Mouse (Mus musculus): ENCODE measurements around the gene Thap4. TPM values are rescaled to one million over a fixed set of nuclear protein-coding genes. Genes with fewer than 3 reads are reported as not detected.
A peak's percentile ranks its signal among the peaks of the same experiment; 100 is the strongest.

The Thap4 gene
- polyA plus RNA-seq (2012; rRNA removed): 34.2 and 37.1 TPM in 2 replicates

DNA sequence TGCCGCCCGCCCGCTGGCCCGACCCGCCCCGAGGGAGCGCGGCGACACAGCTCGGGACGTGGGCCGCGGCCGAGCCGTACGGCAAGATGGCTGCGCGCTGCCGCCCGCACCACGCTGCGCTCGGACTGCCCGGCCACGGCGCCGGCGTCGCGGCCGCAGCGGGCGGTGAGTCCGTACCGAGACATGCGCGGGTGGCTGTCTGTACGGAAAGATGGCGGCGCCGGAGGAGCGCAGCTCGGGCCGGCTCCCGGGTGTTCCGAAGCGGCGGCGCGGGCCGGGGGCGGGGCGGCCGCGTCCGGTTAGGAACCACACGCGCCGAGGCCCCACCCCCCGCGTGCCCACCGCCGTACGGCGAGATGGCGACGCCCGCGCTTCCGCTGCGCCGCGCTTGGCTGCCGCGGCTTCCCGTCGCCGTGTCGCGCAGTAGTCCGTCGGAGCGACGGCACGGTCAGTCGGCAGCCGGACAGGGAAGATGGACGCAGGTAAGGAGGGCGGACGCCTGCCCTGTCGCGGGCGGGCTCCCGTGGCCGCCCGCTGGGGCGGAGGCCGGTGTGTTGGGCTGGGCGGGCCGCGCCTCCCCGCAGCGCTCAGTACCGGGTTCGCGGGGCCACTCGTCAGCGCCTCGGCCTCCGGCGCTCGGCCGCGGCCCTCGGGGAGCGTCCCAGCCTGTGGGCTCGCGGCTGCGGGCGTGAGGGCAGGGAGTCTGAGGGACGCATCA lies at the start of gene Thap4:
Thap4 (minus strand) TSS at position 292 of the 718 bp plus-strand sequence.
- peak; percentile 46; the same call in 1 of the 2 replicates for TF ChIP-seq POLR2A (IDR thresholded peaks at IDR 0.05; ENCODE audit: extremely low read depth, insufficient read depth, low read length)
- TF ChIP-seq CTCF (IDR thresholded peaks at IDR 0.05; ENCODE audit: extremely low read depth, insufficient read depth, low read length): no peak
- H3K27ac ChIP-seq (ENCODE audit: insufficient read depth, low read length): peak within 1 kb of the TSS; percentile 51; the same call in 1 of the 2 replicates
- H3K4me1 ChIP-seq (ENCODE audit: control insufficient read depth, insufficient read depth, low read length): peaks cover 2% of the 10 kb centered on the region
- H3K4me3 ChIP-seq (ENCODE audit: insufficient read depth, low read length): peak within 1 kb of the TSS; percentile 95

GRCm38 (mm10) chr1:93803556-93804507 lies 49.2 kb upstream of the Thap4 start, which contains the start of gene Ing5:
Gene Ing5, plus strand, starts transcription at chr1:93803965.
- no peaks in the 10 kb centered on the region for H3K4me1 ChIP-seq (ENCODE audit: control insufficient read depth, insufficient read depth, low read length)
- 0 out of 2 replicates have a peak within 1 kb of the TSS, but pooled peaks have one; percentile 41 for H3K27ac ChIP-seq (ENCODE audit: insufficient read depth, low read length)
- H3K4me3 ChIP-seq (ENCODE audit: insufficient read depth, low read length): peak within 1 kb of the TSS; percentile 50
- TF ChIP-seq POLR2A (IDR thresholded peaks at IDR 0.05; ENCODE audit: extremely low read depth, insufficient read depth, low read length) (peak; percentile 56; the same call in 1 of the 2 replicates), CTCF (IDR thresholded peaks at IDR 0.05; ENCODE audit: extremely low read depth, insufficient read depth, low read length) (peak; percentile 84)

GRCm38 (mm10) chr1:93802771-93803170 lies 48.1 kb upstream of the Thap4 start:
- no peak overlapping the region; the same call in 1 of the 2 replicates for H3K4me3 ChIP-seq (ENCODE audit: insufficient read depth, low read length)
- TF ChIP-seq POLR2A (IDR thresholded peaks at IDR 0.05; ENCODE audit: extremely low read depth, insufficient read depth, low read length): no peak
- TF ChIP-seq CTCF (IDR thresholded peaks at IDR 0.05; ENCODE audit: extremely low read depth, insufficient read depth, low read length): no peak
- H3K27ac ChIP-seq (ENCODE audit: insufficient read depth, low read length): no peak overlapping the region
- no peaks in the 10 kb centered on the region for H3K4me1 ChIP-seq (ENCODE audit: control insufficient read depth, insufficient read depth, low read length)

GRCm38 (mm10) chr1:93801741-93802238 lies 47.1 kb upstream of the Thap4 start, which contains the start of gene Dtymk:
Gene Dtymk, minus strand, starts transcription at chr1:93801934.
- H3K4me3 ChIP-seq (ENCODE audit: insufficient read depth, low read length): peak within 1 kb of the TSS; percentile 65
- TF ChIP-seq CTCF (IDR thresholded peaks at IDR 0.05; ENCODE audit: extremely low read depth, insufficient read depth, low read length) (peak; percentile 20; the same call in 1 of the 2 replicates), POLR2A (IDR thresholded peaks at IDR 0.05; ENCODE audit: extremely low read depth, insufficient read depth, low read length) (0 out of 2 replicates have a peak, but pooled peaks have one; percentile 35)
- H3K4me1 ChIP-seq (ENCODE audit: control insufficient read depth, insufficient read depth, low read length): no peaks in the 10 kb centered on the region
- H3K27ac ChIP-seq (ENCODE audit: insufficient read depth, low read length): 0 out of 2 replicates have a peak within 1 kb of the TSS, but pooled peaks have one; percentile 4

DNA sequence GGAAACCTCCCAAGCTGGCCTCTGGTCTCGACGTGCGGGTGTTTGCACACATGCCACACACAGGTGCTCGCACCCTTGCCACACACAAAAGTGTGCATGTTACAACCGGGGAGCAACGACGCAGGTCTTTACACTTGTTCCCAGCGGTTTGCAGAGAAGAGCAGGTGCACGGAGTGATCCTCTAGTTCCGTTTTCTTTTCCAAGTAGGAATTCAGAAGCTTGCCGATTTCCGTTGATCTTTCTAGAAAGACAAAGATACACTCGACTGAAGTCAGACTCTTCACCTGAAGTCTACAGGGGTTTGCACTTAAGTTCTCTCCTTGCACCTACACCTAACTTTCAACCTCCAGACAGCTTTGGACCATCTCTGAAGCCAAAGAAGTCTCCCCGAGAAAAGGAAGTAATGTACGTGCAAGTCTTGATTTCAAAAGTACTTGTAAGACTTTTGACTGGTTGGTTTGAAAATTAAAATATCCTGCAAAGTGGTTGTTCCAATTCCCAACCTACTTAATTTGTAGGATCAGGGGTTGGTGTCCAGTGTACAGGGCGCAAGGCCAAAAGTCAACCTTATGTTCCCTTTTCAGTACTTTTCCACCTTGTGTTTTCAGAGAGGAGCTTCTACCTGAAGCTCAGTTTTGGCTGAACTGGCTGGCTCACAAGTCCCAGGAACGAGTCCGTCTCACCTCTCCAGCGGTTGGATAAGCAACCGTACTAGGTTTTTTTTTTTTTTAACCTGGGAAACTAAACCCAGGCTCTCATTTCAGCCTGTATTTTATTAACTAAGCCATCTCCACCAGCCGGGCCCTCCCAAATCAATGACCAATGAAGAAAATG lies 46.2 kb upstream of the Thap4 start:
- Histone ChIP-seq H3K4me1 (ENCODE audit: control insufficient read depth, insufficient read depth, low read length) (no peaks in the 10 kb centered on the region), H3K27ac (ENCODE audit: insufficient read depth, low read length) (no peak overlapping the region), H3K4me3 (ENCODE audit: insufficient read depth, low read length) (peak overlapping the region; percentile 65)
- TF ChIP-seq CTCF (IDR thresholded peaks at IDR 0.05; ENCODE audit: extremely low read depth, insufficient read depth, low read length) (no peak), POLR2A (IDR thresholded peaks at IDR 0.05; ENCODE audit: extremely low read depth, insufficient read depth, low read length) (no peak)

- no peaks in the 10 kb centered on the region for H3K4me1 ChIP-seq (ENCODE audit: control insufficient read depth, insufficient read depth, low read length)
- no peak overlapping the region for H3K27ac ChIP-seq (ENCODE audit: insufficient read depth, low read length)
- no peak overlapping the region for H3K4me3 ChIP-seq (ENCODE audit: insufficient read depth, low read length)
- TF ChIP-seq POLR2A (IDR thresholded peaks at IDR 0.05; ENCODE audit: extremely low read depth, insufficient read depth, low read length) (no peak), CTCF (IDR thresholded peaks at IDR 0.05; ENCODE audit: extremely low read depth, insufficient read depth, low read length) (no peak)
These were observed 41.2 kb upstream of the Thap4 start for GRCm38 (mm10) chr1:93795886-93796285.

- H3K27ac ChIP-seq (ENCODE audit: insufficient read depth, low read length): no peak overlapping the region
- H3K4me1 ChIP-seq (ENCODE audit: control insufficient read depth, insufficient read depth, low read length): no peaks in the 10 kb centered on the region
- no peak for TF ChIP-seq CTCF (IDR thresholded peaks at IDR 0.05; ENCODE audit: extremely low read depth, insufficient read depth, low read length)
- TF ChIP-seq POLR2A (IDR thresholded peaks at IDR 0.05; ENCODE audit: extremely low read depth, insufficient read depth, low read length): no peak
- H3K4me3 ChIP-seq (ENCODE audit: insufficient read depth, low read length): no peak overlapping the region
These were observed 39.9 kb upstream of the Thap4 start for GRCm38 (mm10) chr1:93794526-93794925.

DNA sequence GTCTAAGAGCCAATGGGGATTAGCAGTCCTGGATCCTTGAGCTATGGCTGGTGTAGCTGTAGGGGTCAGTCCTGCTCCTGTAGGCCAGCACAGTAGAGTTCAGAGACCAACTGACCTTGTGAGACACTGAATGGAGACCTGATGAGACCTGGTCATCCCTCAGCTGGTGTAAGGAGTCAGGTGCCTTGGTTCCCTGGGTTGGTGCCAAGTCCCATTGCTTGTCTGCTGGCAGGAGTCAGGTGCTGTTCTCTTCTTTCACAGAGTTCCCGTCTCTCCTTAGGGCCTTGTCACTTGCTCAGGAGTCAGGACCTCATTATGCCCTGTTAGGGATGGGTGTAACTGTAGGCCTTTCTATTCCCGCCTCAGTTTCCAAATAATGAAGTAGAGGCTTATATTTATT lies 32.2 kb upstream of the Thap4 start:
- TF ChIP-seq CTCF (IDR thresholded peaks at IDR 0.05; ENCODE audit: extremely low read depth, insufficient read depth, low read length) (no peak), POLR2A (IDR thresholded peaks at IDR 0.05; ENCODE audit: extremely low read depth, insufficient read depth, low read length) (no peak)
- H3K4me3 ChIP-seq (ENCODE audit: insufficient read depth, low read length): no peak overlapping the region
- H3K4me1 ChIP-seq (ENCODE audit: control insufficient read depth, insufficient read depth, low read length): no peaks in the 10 kb centered on the region

More for the DNA sequence above, 32.2 kb upstream of the Thap4 start:
- H3K27ac ChIP-seq (ENCODE audit: insufficient read depth, low read length): no peak overlapping the region

Data from cortical plate, adult 2 months (tissue).